Mouse (Mus musculus): ENCODE measurements at regions not wholly inside any gene's neighbourhood (a gene's known extent, or its start where the extent isn't known, plus 50 kb on each side); places are given as distances from the start of the nearest gene placed in this dataset.
A peak's percentile ranks its signal among the peaks of the same experiment; 100 is the strongest.

- DNase-seq (ENCODE audit: low spot score): no peak
These were observed 99.3 kb upstream of the Col1a2 start for GRCm38 (mm10) chr6:4405301-4405700.

- DNase-seq (ENCODE audit: low spot score): peak; percentile 65
These were observed 96.9 kb upstream of the Col1a2 start for GRCm38 (mm10) chr6:4407748-4408147.

- peak; percentile 26 for DNase-seq (ENCODE audit: low spot score)
These were observed 91.4 kb upstream of the Col1a2 start for GRCm38 (mm10) chr6:4413201-4413600.

- peak; percentile 70 for DNase-seq (ENCODE audit: low spot score)
These were observed 90.4 kb upstream of the Col1a2 start for GRCm38 (mm10) chr6:4414166-4414565.

GRCm38 (mm10) chr6:4415206-4415605, 89.4 kb upstream of the Col1a2 start:
- no peak for DNase-seq (ENCODE audit: low spot score)

GRCm38 (mm10) chr6:4417247-4417709, 87.3 kb upstream of the Col1a2 start:
- DNase-seq (ENCODE audit: low spot score): peak; percentile 63

GRCm38 (mm10) chr6:4418376-4418775, 86.2 kb upstream of the Col1a2 start:
- no peak for DNase-seq (ENCODE audit: low spot score)

GRCm38 (mm10) chr6:4418941-4419351, 85.7 kb upstream of the Col1a2 start:
- no peak for DNase-seq (ENCODE audit: low spot score)

GRCm38 (mm10) chr6:4421466-4421865, 83.1 kb upstream of the Col1a2 start:
- no peak for DNase-seq (ENCODE audit: low spot score)

GRCm38 (mm10) chr6:4427122-4427521, 77.5 kb upstream of the Col1a2 start:
- DNase-seq (ENCODE audit: low spot score): no peak

- DNase-seq (ENCODE audit: low spot score): no peak
These were observed 73.8 kb upstream of the Col1a2 start for GRCm38 (mm10) chr6:4430704-4431310.

- DNase-seq (ENCODE audit: low spot score): no peak
These were observed 72.4 kb upstream of the Col1a2 start for GRCm38 (mm10) chr6:4432192-4432591.

- DNase-seq (ENCODE audit: low spot score): no peak
These were observed 68.2 kb upstream of the Col1a2 start for GRCm38 (mm10) chr6:4436439-4436838.

GRCm38 (mm10) chr6:4436874-4437273, 67.7 kb upstream of the Col1a2 start:
- no peak for DNase-seq (ENCODE audit: low spot score)

- no peak for DNase-seq (ENCODE audit: low spot score)
These were observed 62.9 kb upstream of the Col1a2 start for GRCm38 (mm10) chr6:4441618-4442167.

GRCm38 (mm10) chr6:4445906-4446305, 58.7 kb upstream of the Col1a2 start:
- peak; percentile 72 for DNase-seq (ENCODE audit: low spot score)

GRCm38 (mm10) chr6:4451227-4451626, 53.4 kb upstream of the Col1a2 start:
- DNase-seq (ENCODE audit: low spot score): no peak
